Mouse (Mus musculus) midbrain, embryonic 14.5 days (tissue): Measurements from ENCODE around the gene Cideb. TPM values are rescaled to one million over a fixed set of nuclear protein-coding genes. Genes with fewer than 3 reads are reported as not detected.

ENCODE experiments used
- ATAC-seq: fragments of 200-750 bp; cut with Nextera tagmentation; 2 replicates; pipeline ENCODE4 v1.8.0; 2017; ENCODE audit warnings: moderate number of reproducible peaks, moderate library complexity; ENCODE audit not compliant: low FRiP score, low TSS enrichment
- DNase-seq: peaks from one replicate; pipeline ENCODE4 v3.0.0-alpha.2; 2015
- H3K27ac ChIP-seq: fragments of 300-500 bp; sonication (generic); replicated peaks from 2 replicates; pipeline ENCODE4 v1.5.1; 2014; ENCODE audit warnings: mild to moderate bottlenecking, low read depth, low read length, moderate library complexity
- H3K27me3 ChIP-seq: fragments of 300-500 bp; sonication (generic); 2 replicates; pipeline ENCODE4 v1.6.1; 2014; ENCODE audit warnings: low read length, control low read depth, mixed read lengths; ENCODE audit not compliant: control insufficient read depth, insufficient read depth
- H3K36me3 ChIP-seq: fragments of 300-500 bp; sonication (generic); 2 replicates; pipeline ENCODE4 v1.6.1; 2014; ENCODE audit warnings: low read length, control low read depth; ENCODE audit not compliant: control insufficient read depth, insufficient read depth
- H3K4me1 ChIP-seq: fragments of 300-500 bp; sonication (generic); 2 replicates; pipeline ENCODE4 v1.6.1; 2014; ENCODE audit warnings: mild to moderate bottlenecking, antibody characterized with exemption, low read length, control low read depth; ENCODE audit not compliant: control insufficient read depth, insufficient read depth
- H3K4me2 ChIP-seq: fragments of 300-500 bp; sonication (generic); 2 replicates; pipeline ENCODE4 v1.6.1; 2014; ENCODE audit warnings: mild to moderate bottlenecking, low read length, moderate library complexity
- H3K4me3 ChIP-seq: fragments of 300-500 bp; sonication (generic); replicated peaks from 2 replicates; pipeline ENCODE4 v1.5.1; 2014; ENCODE audit warnings: low read depth, low read length
- H3K9ac ChIP-seq: fragments of 300-500 bp; sonication (generic); replicated peaks from 2 replicates; pipeline ENCODE4 v1.6.1; 2014; ENCODE audit warnings: mild to moderate bottlenecking, low read length, moderate library complexity
- H3K9me3 ChIP-seq: fragments of 300-500 bp; sonication (generic); 2 replicates; pipeline ENCODE4 v1.6.1; 2016; ENCODE audit warnings: low read length, control low read depth, mixed read lengths; ENCODE audit not compliant: control insufficient read depth
- WGBS: fragments of 180-500 bp; shearing (Covaris S2); extraction: QIAGEN DNeasy Blood & Tissue Kit; methylation state at CpG from one replicate; pipeline ENCODE4 v1.1.7; 2014; 5-methylcytosine and 5-hydroxymethylcytosine counted together
- polyA plus RNA-seq: library from polyadenylated mRNA; unstranded; fragments of >200 nt; fragmentation: Nextera tagmentation; extraction: Ambion mirVana; gene quantifications from 2 replicates; pipeline ENCODE4 v1.2.1, GENCODE M21; 2014

Cideb gene
- polyA plus RNA-seq, 1 experiment from 2014 or later, result 0.18 TPM

GRCm38 (mm10) chr14:55783171-55783957, 25.1 kb upstream of the Cideb start:
- H3K9me3 ChIP-seq, result no peaks in the 10 kb centered on the region
- H3K36me3 ChIP-seq, result no peaks in the 10 kb centered on the region
- 1% methylated on average over 31 of the region's 31 CpGs for WGBS
- peaks cover 61% of the 10 kb centered on the region for H3K27me3 ChIP-seq
- DNase-seq, result peak; percentile 52
- ATAC-seq, result no peak
- H3K4me1 ChIP-seq, result peaks cover 4% of the 10 kb centered on the region; the same call in 1 of the 2 replicates
- no peak overlapping the region for H3K27ac ChIP-seq
- H3K4me2 ChIP-seq, result peak overlapping the region; percentile 42
- H3K4me3 ChIP-seq, result peak overlapping the region; percentile 25
- no peak overlapping the region for H3K9ac ChIP-seq

- Histone ChIP-seq H3K36me3 (no peaks in the 10 kb centered on the region), H3K4me2 (0 out of 2 replicates have a peak overlapping the region, but pooled peaks have one; percentile 42), H3K9me3 (no peaks in the 10 kb centered on the region), H3K27me3 (peaks cover 52% of the 10 kb centered on the region), H3K4me1 (peaks cover 4% of the 10 kb centered on the region; the same call in 1 of the 2 replicates), H3K27ac (no peak overlapping the region), H3K4me3 (no peak overlapping the region), H3K9ac (no peak overlapping the region)
- no peak for DNase-seq
- no peak for ATAC-seq
- 52% methylated on average over 9 of the region's 9 CpGs for WGBS
These were observed 24.2 kb upstream of the Cideb start for GRCm38 (mm10) chr14:55782361-55782960.

- Histone ChIP-seq H3K9ac (no peak overlapping the region; the same call in 1 of the 2 replicates), H3K4me2 (peak overlapping the region; percentile 42), H3K27me3 (peaks cover 47% of the 10 kb centered on the region), H3K4me1 (peaks cover 4% of the 10 kb centered on the region; the same call in 1 of the 2 replicates), H3K27ac (no peak overlapping the region), H3K4me3 (peak overlapping the region; percentile 10; the same call in 1 of the 2 replicates), H3K9me3 (no peaks in the 10 kb centered on the region), H3K36me3 (no peaks in the 10 kb centered on the region)
- DNase-seq (peak; percentile 91), ATAC-seq (peak; percentile 54; the same call in 1 of the 2 replicates)
- 16% methylated on average over 14 of the region's 14 CpGs for WGBS
These were observed 23.1 kb upstream of the Cideb start for GRCm38 (mm10) chr14:55781310-55781709.

GRCm38 (mm10) chr14:55780736-55781135, 22.5 kb upstream of the Cideb start:
- H3K27ac ChIP-seq, result no peak overlapping the region
- no peak overlapping the region for H3K4me2 ChIP-seq
- no peak overlapping the region for H3K4me3 ChIP-seq
- peaks cover 4% of the 10 kb centered on the region; the same call in 1 of the 2 replicates for H3K4me1 ChIP-seq
- H3K9ac ChIP-seq, result no peak overlapping the region
- H3K9me3 ChIP-seq, result no peaks in the 10 kb centered on the region
- H3K36me3 ChIP-seq, result no peaks in the 10 kb centered on the region
- no peak for DNase-seq
- ATAC-seq, result no peak
- H3K27me3 ChIP-seq, result peaks cover 41% of the 10 kb centered on the region
- 86% methylated on average over 11 of the region's 11 CpGs for WGBS

- no peak overlapping the region for H3K4me3 ChIP-seq
- ATAC-seq (no peak), DNase-seq (no peak)
- H3K9ac ChIP-seq, result no peak overlapping the region
- peaks cover 4% of the 10 kb centered on the region; the same call in 1 of the 2 replicates for H3K4me1 ChIP-seq
- H3K4me2 ChIP-seq, result no peak overlapping the region
- H3K36me3 ChIP-seq, result no peaks in the 10 kb centered on the region
- H3K27ac ChIP-seq, result no peak overlapping the region
- H3K9me3 ChIP-seq, result no peaks in the 10 kb centered on the region
- WGBS, result 68% methylated on average over 16 of the region's 16 CpGs
- H3K27me3 ChIP-seq, result peaks cover 35% of the 10 kb centered on the region
These were observed 21.4 kb upstream of the Cideb start for GRCm38 (mm10) chr14:55779656-55780055.

GRCm38 (mm10) chr14:55778686-55779085, 20.4 kb upstream of the Cideb start:
- 87% methylated on average over 15 of the region's 15 CpGs for WGBS
- ATAC-seq (no peak), DNase-seq (no peak)
- Histone ChIP-seq H3K9ac (no peak overlapping the region), H3K27me3 (peaks cover 26% of the 10 kb centered on the region), H3K4me1 (peaks cover 4% of the 10 kb centered on the region; the same call in 1 of the 2 replicates), H3K9me3 (no peaks in the 10 kb centered on the region), H3K36me3 (no peaks in the 10 kb centered on the region), H3K27ac (no peak overlapping the region), H3K4me2 (no peak overlapping the region), H3K4me3 (no peak overlapping the region)

GRCm38 (mm10) chr14:55777806-55778205, 19.5 kb upstream of the Cideb start:
- WGBS, result 90% methylated on average over 11 of the region's 11 CpGs

GRCm38 (mm10) chr14:55777176-55777575, 18.9 kb upstream of the Cideb start:
- Histone ChIP-seq H3K9me3 (no peaks in the 10 kb centered on the region), H3K9ac (no peak overlapping the region), H3K27me3 (peaks cover 10% of the 10 kb centered on the region), H3K4me3 (no peak overlapping the region), H3K36me3 (no peaks in the 10 kb centered on the region), H3K4me2 (no peak overlapping the region), H3K27ac (no peak overlapping the region), H3K4me1 (no peaks in the 10 kb centered on the region)
- 49% methylated on average over 3 of the region's 3 CpGs for WGBS
- DNase-seq (no peak), ATAC-seq (no peak)

More at GRCm38 (mm10) chr14:55777806-55778205, 19.5 kb upstream of the Cideb start:
- Histone ChIP-seq H3K27ac (no peak overlapping the region), H3K9ac (no peak overlapping the region), H3K4me1 (no peaks in the 10 kb centered on the region), H3K4me2 (no peak overlapping the region), H3K4me3 (no peak overlapping the region), H3K27me3 (peaks cover 17% of the 10 kb centered on the region), H3K9me3 (no peaks in the 10 kb centered on the region), H3K36me3 (no peaks in the 10 kb centered on the region)
- DNase-seq (no peak), ATAC-seq (no peak)
